Mouse (Mus musculus): Measurements from ENCODE around the gene Tsku. TPM values are rescaled to one million over a fixed set of nuclear protein-coding genes. Genes with fewer than 3 reads are reported as not detected.
A peak's percentile ranks its signal among the peaks of the same experiment; 100 is the strongest.

The Tsku gene
- polyA plus RNA-seq, 1 experiment = not detected

- Histone ChIP-seq H3K4me3 (replicated peaks) (no peak overlapping the region), H3K4me1 (ENCODE audit: control insufficient read depth) (no peaks in the 10 kb centered on the region), H3K36me3 (ENCODE audit: control insufficient read depth) (peaks cover 2% of the 10 kb centered on the region; the same call in 1 of the 2 replicates), H3K27me3 (ENCODE audit: control insufficient read depth) (no peaks in the 10 kb centered on the region), H3K9me3 (ENCODE audit: control insufficient read depth, low read length) (no peaks in the 10 kb centered on the region)
- TF ChIP-seq GATA1 (IDR thresholded peaks at IDR 0.05; ENCODE audit: low read length) (no peak), TAL1 (IDR thresholded peaks at IDR 0.05; ENCODE audit: low read length) (no peak)
Observed at GRCm38 (mm10) chr7:98351523-98351922, 9.6 kb downstream of the Tsku start.

- H3K9me3 ChIP-seq (ENCODE audit: control insufficient read depth, low read length) = no peaks in the 10 kb centered on the region
- peaks cover under 1% of the 10 kb centered on the region; the same call in 1 of the 2 replicates for H3K4me1 ChIP-seq (ENCODE audit: control insufficient read depth)
- peaks cover 2% of the 10 kb centered on the region; the same call in 1 of the 2 replicates for H3K36me3 ChIP-seq (ENCODE audit: control insufficient read depth)
- TF ChIP-seq GATA1 (IDR thresholded peaks at IDR 0.05; ENCODE audit: low read length) (no peak), TAL1 (IDR thresholded peaks at IDR 0.05; ENCODE audit: low read length) (no peak)
- H3K4me3 ChIP-seq (replicated peaks) = no peak overlapping the region
- peaks cover 7% of the 10 kb centered on the region for H3K27me3 ChIP-seq (ENCODE audit: control insufficient read depth)
Observed at GRCm38 (mm10) chr7:98349821-98350220, 11.3 kb downstream of the Tsku start.

GRCm38 (mm10) chr7:98349096-98349495, 12.0 kb downstream of the Tsku start:
- peaks cover 11% of the 10 kb centered on the region for H3K27me3 ChIP-seq (ENCODE audit: control insufficient read depth)
- peaks cover 2% of the 10 kb centered on the region; the same call in 1 of the 2 replicates for H3K36me3 ChIP-seq (ENCODE audit: control insufficient read depth)
- H3K9me3 ChIP-seq (ENCODE audit: control insufficient read depth, low read length) = no peaks in the 10 kb centered on the region
- H3K4me1 ChIP-seq (ENCODE audit: control insufficient read depth) = peaks cover 7% of the 10 kb centered on the region
- no peak overlapping the region for H3K4me3 ChIP-seq (replicated peaks)
- TF ChIP-seq TAL1 (IDR thresholded peaks at IDR 0.05; ENCODE audit: low read length) (no peak), GATA1 (IDR thresholded peaks at IDR 0.05; ENCODE audit: low read length) (no peak)

GRCm38 (mm10) chr7:98348043-98348442, 13.1 kb downstream of the Tsku start:
- peaks cover 13% of the 10 kb centered on the region for H3K4me1 ChIP-seq (ENCODE audit: control insufficient read depth)
- no peak for TF ChIP-seq GATA1 (IDR thresholded peaks at IDR 0.05; ENCODE audit: low read length)
- no peak for TF ChIP-seq TAL1 (IDR thresholded peaks at IDR 0.05; ENCODE audit: low read length)
- H3K36me3 ChIP-seq (ENCODE audit: control insufficient read depth) = peaks cover 2% of the 10 kb centered on the region; the same call in 1 of the 2 replicates
- no peak overlapping the region for H3K4me3 ChIP-seq (replicated peaks)
- peaks cover 11% of the 10 kb centered on the region for H3K27me3 ChIP-seq (ENCODE audit: control insufficient read depth)
- H3K9me3 ChIP-seq (ENCODE audit: control insufficient read depth, low read length) = no peaks in the 10 kb centered on the region

- H3K4me3 ChIP-seq (replicated peaks) = no peak overlapping the region
- TF ChIP-seq TAL1 (IDR thresholded peaks at IDR 0.05; ENCODE audit: low read length) (no peak), GATA1 (IDR thresholded peaks at IDR 0.05; ENCODE audit: low read length) (no peak)
Observed at GRCm38 (mm10) chr7:98347471-98347870, 13.7 kb downstream of the Tsku start.

GRCm38 (mm10) chr7:98345036-98345435, 16.1 kb downstream of the Tsku start:
- Histone ChIP-seq H3K36me3 (ENCODE audit: control insufficient read depth) (no peaks in the 10 kb centered on the region), H3K27me3 (ENCODE audit: control insufficient read depth) (peaks cover 11% of the 10 kb centered on the region), H3K9me3 (ENCODE audit: control insufficient read depth, low read length) (no peaks in the 10 kb centered on the region), H3K4me3 (replicated peaks) (no peak overlapping the region), H3K4me1 (ENCODE audit: control insufficient read depth) (peaks cover 42% of the 10 kb centered on the region)
- TF ChIP-seq GATA1 (IDR thresholded peaks at IDR 0.05; ENCODE audit: low read length) = no peak
- no peak for TF ChIP-seq TAL1 (IDR thresholded peaks at IDR 0.05; ENCODE audit: low read length)

More at GRCm38 (mm10) chr7:98347471-98347870, 13.7 kb downstream of the Tsku start:
- Histone ChIP-seq H3K4me1 (ENCODE audit: control insufficient read depth) (peaks cover 19% of the 10 kb centered on the region), H3K27me3 (ENCODE audit: control insufficient read depth) (peaks cover 11% of the 10 kb centered on the region), H3K9me3 (ENCODE audit: control insufficient read depth, low read length) (no peaks in the 10 kb centered on the region), H3K36me3 (ENCODE audit: control insufficient read depth) (peaks cover 2% of the 10 kb centered on the region; the same call in 1 of the 2 replicates)

- H3K27me3 ChIP-seq (ENCODE audit: control insufficient read depth) = peaks cover 11% of the 10 kb centered on the region
- no peak for TF ChIP-seq TAL1 (IDR thresholded peaks at IDR 0.05; ENCODE audit: low read length)
- no peak for TF ChIP-seq GATA1 (IDR thresholded peaks at IDR 0.05; ENCODE audit: low read length)
- H3K9me3 ChIP-seq (ENCODE audit: control insufficient read depth, low read length) = no peaks in the 10 kb centered on the region
- no peaks in the 10 kb centered on the region for H3K36me3 ChIP-seq (ENCODE audit: control insufficient read depth)
- H3K4me1 ChIP-seq (ENCODE audit: control insufficient read depth) = peaks cover 44% of the 10 kb centered on the region
- no peak overlapping the region for H3K4me3 ChIP-seq (replicated peaks)
Observed at GRCm38 (mm10) chr7:98344361-98344760, 16.8 kb downstream of the Tsku start.

- H3K27me3 ChIP-seq (ENCODE audit: control insufficient read depth) = peaks cover 11% of the 10 kb centered on the region
- no peaks in the 10 kb centered on the region for H3K9me3 ChIP-seq (ENCODE audit: control insufficient read depth, low read length)
- H3K4me3 ChIP-seq (replicated peaks) = no peak overlapping the region
- no peaks in the 10 kb centered on the region for H3K36me3 ChIP-seq (ENCODE audit: control insufficient read depth)
- peaks cover 44% of the 10 kb centered on the region for H3K4me1 ChIP-seq (ENCODE audit: control insufficient read depth)
- no peak for TF ChIP-seq GATA1 (IDR thresholded peaks at IDR 0.05; ENCODE audit: low read length)
- TF ChIP-seq TAL1 (IDR thresholded peaks at IDR 0.05; ENCODE audit: low read length) = no peak; the same call in 2 of the 3 replicates
Observed at GRCm38 (mm10) chr7:98342249-98342648, 18.9 kb downstream of the Tsku start.

GRCm38 (mm10) chr7:98341475-98341874, 19.7 kb downstream of the Tsku start:
- peak overlapping the region; percentile 67 for H3K4me3 ChIP-seq (replicated peaks)
- no peaks in the 10 kb centered on the region for H3K36me3 ChIP-seq (ENCODE audit: control insufficient read depth)
- H3K27me3 ChIP-seq (ENCODE audit: control insufficient read depth) = peaks cover 11% of the 10 kb centered on the region
- peaks cover 46% of the 10 kb centered on the region for H3K4me1 ChIP-seq (ENCODE audit: control insufficient read depth)
- TF ChIP-seq GATA1 (IDR thresholded peaks at IDR 0.05; ENCODE audit: low read length) (no peak), TAL1 (IDR thresholded peaks at IDR 0.05; ENCODE audit: low read length) (no peak)
- no peaks in the 10 kb centered on the region for H3K9me3 ChIP-seq (ENCODE audit: control insufficient read depth, low read length)

GRCm38 (mm10) chr7:98340343-98340742, 20.8 kb downstream of the Tsku start:
- TF ChIP-seq TAL1 (IDR thresholded peaks at IDR 0.05; ENCODE audit: low read length) (no peak), GATA1 (IDR thresholded peaks at IDR 0.05; ENCODE audit: low read length) (no peak)
- peaks cover 7% of the 10 kb centered on the region; the same call in 1 of the 2 replicates for H3K27me3 ChIP-seq (ENCODE audit: control insufficient read depth)
- no peak overlapping the region for H3K4me3 ChIP-seq (replicated peaks)
- no peaks in the 10 kb centered on the region for H3K9me3 ChIP-seq (ENCODE audit: control insufficient read depth, low read length)
- peaks cover 46% of the 10 kb centered on the region for H3K4me1 ChIP-seq (ENCODE audit: control insufficient read depth)
- H3K36me3 ChIP-seq (ENCODE audit: control insufficient read depth) = no peaks in the 10 kb centered on the region

Measured in erythroblast, embryonic 14.5 days (primary cell).